Mouse (Mus musculus): Measurements from ENCODE around the gene Samd3. TPM values are rescaled to one million over a fixed set of nuclear protein-coding genes. Genes with fewer than 3 reads are reported as not detected.

Samd3 gene
- not detected for total RNA-seq (2021)
- polyA plus RNA-seq (2012; rRNA removed): 0.31 TPM in 1 of 2 replicates, not detected in the other
- long read RNA-seq: 0 reads

GRCm38 (mm10) chr10:26229488-26229887, at the start of gene Samd3:
Samd3 (plus strand) TSS chr10:26229707.
- TF ChIP-seq CTCF (IDR thresholded peaks at IDR 0.05): no peak
- no peak for TF ChIP-seq EP300 (IDR thresholded peaks at IDR 0.05; ENCODE audit: insufficient read depth, low read depth, low read length)
- no peak for TF ChIP-seq POLR2A (IDR thresholded peaks at IDR 0.05; ENCODE audit: insufficient read depth, low read depth, low read length)
- no peaks in the 10 kb centered on the region for H3K27me3 ChIP-seq (ENCODE audit: control insufficient read depth, insufficient read depth, low read length)
- 43% methylated on average over 4 of the region's 4 CpGs for WGBS

GRCm38 (mm10) chr10:26185289-26185688, 44.2 kb upstream of the Samd3 start:
- Histone ChIP-seq H3K4me1 (ENCODE audit: control insufficient read depth, insufficient read depth, low read length) (no peaks in the 10 kb centered on the region), H3K36me3 (ENCODE audit: control insufficient read depth, insufficient read depth, low read length) (no peaks in the 10 kb centered on the region), H3K27ac (no peak overlapping the region), H3K4me3 (no peak overlapping the region), H3K27me3 (ENCODE audit: control insufficient read depth, insufficient read depth, low read length) (no peaks in the 10 kb centered on the region), H3K9ac (ENCODE audit: low read depth, low read length) (no peak overlapping the region), H3K79me2 (replicated peaks; ENCODE audit: control insufficient read depth, insufficient read depth, low read length) (no peaks in the 10 kb centered on the region)
- no peak for DNase-seq
- TF ChIP-seq CTCF (IDR thresholded peaks at IDR 0.05) (no peak), EP300 (IDR thresholded peaks at IDR 0.05; ENCODE audit: insufficient read depth, low read depth, low read length) (no peak), POLR2A (IDR thresholded peaks at IDR 0.05; ENCODE audit: insufficient read depth, low read depth, low read length) (no peak)
- intact Hi-C loops (cut with DNase I): no loop called here
- 84% methylated on average over 5 of the region's 5 CpGs for WGBS

More at GRCm38 (mm10) chr10:26229488-26229887, at the start of gene Samd3:
- no peak within 1 kb of the TSS for H3K4me3 ChIP-seq
- H3K27ac ChIP-seq: no peak within 1 kb of the TSS
- H3K36me3 ChIP-seq (ENCODE audit: control insufficient read depth, insufficient read depth, low read length): no peaks in the 10 kb centered on the region
- no peaks in the 10 kb centered on the region for H3K4me1 ChIP-seq (ENCODE audit: control insufficient read depth, insufficient read depth, low read length)
- H3K9ac ChIP-seq (ENCODE audit: low read depth, low read length): no peak within 1 kb of the TSS
- intact Hi-C loops (cut with DNase I): no loop called here
- no peaks in the 10 kb centered on the region for H3K79me2 ChIP-seq (replicated peaks; ENCODE audit: control insufficient read depth, insufficient read depth, low read length)
- DNase-seq: no peak

- no peak for DNase-seq
- no peaks in the 10 kb centered on the region for H3K79me2 ChIP-seq (replicated peaks; ENCODE audit: control insufficient read depth, insufficient read depth, low read length)
- intact Hi-C loops (cut with DNase I): no loop called here
- H3K27ac ChIP-seq: no peak overlapping the region
- no peaks in the 10 kb centered on the region for H3K36me3 ChIP-seq (ENCODE audit: control insufficient read depth, insufficient read depth, low read length)
- no peaks in the 10 kb centered on the region for H3K27me3 ChIP-seq (ENCODE audit: control insufficient read depth, insufficient read depth, low read length)
- H3K4me3 ChIP-seq: no peak overlapping the region
- no peak overlapping the region for H3K9ac ChIP-seq (ENCODE audit: low read depth, low read length)
- TF ChIP-seq POLR2A (IDR thresholded peaks at IDR 0.05; ENCODE audit: insufficient read depth, low read depth, low read length) (no peak), CTCF (IDR thresholded peaks at IDR 0.05) (no peak), EP300 (IDR thresholded peaks at IDR 0.05; ENCODE audit: insufficient read depth, low read depth, low read length) (no peak)
- no peaks in the 10 kb centered on the region for H3K4me1 ChIP-seq (ENCODE audit: control insufficient read depth, insufficient read depth, low read length)
These were observed 38.7 kb upstream of the Samd3 start for GRCm38 (mm10) chr10:26190811-26191210.

GRCm38 (mm10) chr10:26194892-26195291, 34.6 kb upstream of the Samd3 start:
- Histone ChIP-seq H3K4me1 (ENCODE audit: control insufficient read depth, insufficient read depth, low read length) (no peaks in the 10 kb centered on the region), H3K9ac (ENCODE audit: low read depth, low read length) (no peak overlapping the region), H3K4me3 (no peak overlapping the region), H3K27ac (no peak overlapping the region), H3K36me3 (ENCODE audit: control insufficient read depth, insufficient read depth, low read length) (no peaks in the 10 kb centered on the region), H3K79me2 (replicated peaks; ENCODE audit: control insufficient read depth, insufficient read depth, low read length) (no peaks in the 10 kb centered on the region), H3K27me3 (ENCODE audit: control insufficient read depth, insufficient read depth, low read length) (no peaks in the 10 kb centered on the region)
- intact Hi-C loops (cut with DNase I): no loop called here
- WGBS: 83% methylated on average over 1 of the region's 1 CpGs
- TF ChIP-seq POLR2A (IDR thresholded peaks at IDR 0.05; ENCODE audit: insufficient read depth, low read depth, low read length) (no peak), EP300 (IDR thresholded peaks at IDR 0.05; ENCODE audit: insufficient read depth, low read depth, low read length) (no peak), CTCF (IDR thresholded peaks at IDR 0.05) (no peak)
- DNase-seq: no peak

- no peaks in the 10 kb centered on the region for H3K4me1 ChIP-seq (ENCODE audit: control insufficient read depth, insufficient read depth, low read length)
- DNase-seq: no peak
- no peak overlapping the region for H3K4me3 ChIP-seq
- no peak overlapping the region for H3K27ac ChIP-seq
- 73% methylated on average over 9 of the region's 9 CpGs for WGBS
- H3K36me3 ChIP-seq (ENCODE audit: control insufficient read depth, insufficient read depth, low read length): no peaks in the 10 kb centered on the region
- no peaks in the 10 kb centered on the region for H3K27me3 ChIP-seq (ENCODE audit: control insufficient read depth, insufficient read depth, low read length)
- no peak overlapping the region for H3K9ac ChIP-seq (ENCODE audit: low read depth, low read length)
- TF ChIP-seq CTCF (IDR thresholded peaks at IDR 0.05): no peak
- no peak for TF ChIP-seq EP300 (IDR thresholded peaks at IDR 0.05; ENCODE audit: insufficient read depth, low read depth, low read length)
- no peak for TF ChIP-seq POLR2A (IDR thresholded peaks at IDR 0.05; ENCODE audit: insufficient read depth, low read depth, low read length)
- no peaks in the 10 kb centered on the region for H3K79me2 ChIP-seq (replicated peaks; ENCODE audit: control insufficient read depth, insufficient read depth, low read length)
- intact Hi-C loops (cut with DNase I): no loop called here
These were observed 26.7 kb upstream of the Samd3 start for GRCm38 (mm10) chr10:26202708-26203368.

GRCm38 (mm10) chr10:26220729-26221128, 8.8 kb upstream of the Samd3 start:
- H3K4me1 ChIP-seq (ENCODE audit: control insufficient read depth, insufficient read depth, low read length): no peaks in the 10 kb centered on the region
- 78% methylated on average over 4 of the region's 4 CpGs for WGBS
- no peaks in the 10 kb centered on the region for H3K79me2 ChIP-seq (replicated peaks; ENCODE audit: control insufficient read depth, insufficient read depth, low read length)
- H3K9ac ChIP-seq (ENCODE audit: low read depth, low read length): no peak overlapping the region
- no peak for TF ChIP-seq EP300 (IDR thresholded peaks at IDR 0.05; ENCODE audit: insufficient read depth, low read depth, low read length)
- no peak for TF ChIP-seq CTCF (IDR thresholded peaks at IDR 0.05)
- no peak for TF ChIP-seq POLR2A (IDR thresholded peaks at IDR 0.05; ENCODE audit: insufficient read depth, low read depth, low read length)
- DNase-seq: no peak
- no peaks in the 10 kb centered on the region for H3K27me3 ChIP-seq (ENCODE audit: control insufficient read depth, insufficient read depth, low read length)
- intact Hi-C loops (cut with DNase I): no loop called here
- H3K36me3 ChIP-seq (ENCODE audit: control insufficient read depth, insufficient read depth, low read length): no peaks in the 10 kb centered on the region
- H3K27ac ChIP-seq: no peak overlapping the region
- H3K4me3 ChIP-seq: no peak overlapping the region

Measured in heart, adult 2 months (tissue).